11 mouse cellular contexts compared by ENCODE assay signal in genomic region chr10:22843440-22844361, GRCm38 (mm10). TPM values are rescaled to one million over a fixed set of nuclear protein-coding genes. Genes with fewer than 3 reads are reported as not detected.
DNase-seq lines count a peak whose midpoint lies in the region; ATAC-seq lines count a peak whose summit lies in the region.
"Had no signal": no experiment of that assay in that cellular context is flagged by ENCODE, and none has a peak within 500 bp of the region (broad histone marks: within the 10 kb centered on the region; RNA-seq: fewer than 3 reads in every experiment).

No protein-coding gene starts in this region.

- no peaks in the 10 kb centered on the region for H3K9me3 ChIP-seq in heart, embryonic 10.5 days
- H3K9me3 ChIP-seq in lung, embryonic 15.5 days: no peaks in the 10 kb centered on the region
- no peaks in the 10 kb centered on the region for H3K9me3 ChIP-seq in liver, embryonic 13.5 days (replicated peaks)
- no peaks in the 10 kb centered on the region for H3K9me3 ChIP-seq in stomach, embryonic 16.5 days (replicated peaks; ENCODE audit: control insufficient read depth, low read length)

- no peak for ATAC-seq in lung, embryonic 15.5 days (ENCODE audit: borderline replicate concordance, extremely low read depth, low FRiP score, low TSS enrichment)
- no peak for ATAC-seq in liver, embryonic 13.5 days (ENCODE audit: low read depth)
- no peak for ATAC-seq in stomach, embryonic 16.5 days (ENCODE audit: insufficient read depth, low FRiP score)

- WGBS in heart, embryonic 10.5 days: under 1% methylated on average over 26 of the region's 26 CpGs
- 7% methylated on average over 26 of the region's 26 CpGs for WGBS in lung, embryonic 15.5 days
- WGBS in liver, embryonic 13.5 days (ENCODE audit: insufficient replicate concordance): 4% methylated on average over 26 of the region's 26 CpGs
- WGBS in stomach, embryonic 16.5 days: 9% methylated on average over 26 of the region's 26 CpGs

- peak overlapping the region; percentile 58 for H3K4me3 ChIP-seq in heart, embryonic 10.5 days
- H3K4me3 ChIP-seq in lung, embryonic 15.5 days: no peak overlapping the region
- H3K4me3 ChIP-seq in liver, embryonic 13.5 days (replicated peaks): no peak overlapping the region
- H3K4me3 ChIP-seq in stomach, embryonic 16.5 days (replicated peaks; ENCODE audit: low read length): peak overlapping the region; percentile 19; the same call in 1 of the 2 replicates

- H3K27me3 ChIP-seq in heart, embryonic 10.5 days (ENCODE audit: insufficient read depth, poor library complexity, severe bottlenecking): peaks cover 32% of the 10 kb centered on the region
- H3K27me3 ChIP-seq in lung, embryonic 15.5 days: peaks cover 41% of the 10 kb centered on the region
- H3K27me3 ChIP-seq in liver, embryonic 13.5 days: peaks cover 45% of the 10 kb centered on the region
- H3K27me3 ChIP-seq in stomach, embryonic 16.5 days (ENCODE audit: control insufficient read depth, insufficient read depth, low read length): peaks cover 15% of the 10 kb centered on the region

- no peak overlapping the region for H3K9ac ChIP-seq in lung, embryonic 15.5 days
- no peak overlapping the region for H3K9ac ChIP-seq in liver, embryonic 13.5 days
- peak overlapping the region; percentile 14; the same call in 1 of the 2 replicates for H3K9ac ChIP-seq in stomach, embryonic 16.5 days (ENCODE audit: low read length)

- DNase-seq in heart, embryonic 10.5 days (ENCODE audit: low spot score): no peak
- DNase-seq in heart, adult 8-10 months (ENCODE audit: low spot score): no peak
- DNase-seq in lung, postnatal 14 days: no peak
- DNase-seq in liver, embryonic 13.5 days: no peak
- no peak for DNase-seq in urinary bladder, postnatal 25 days (ENCODE audit: low spot score)
- DNase-seq in yolk sac, embryonic 10.5 days (ENCODE audit: low spot score): no peak
- DNase-seq: right cerebral cortex, postnatal 14 days had no signal

- peak overlapping the region; percentile 63 for H3K27ac ChIP-seq in heart, embryonic 10.5 days
- H3K27ac ChIP-seq in lung, embryonic 15.5 days: no peak overlapping the region
- no peak overlapping the region for H3K27ac ChIP-seq in liver, embryonic 13.5 days
- H3K27ac ChIP-seq in stomach, embryonic 16.5 days (ENCODE audit: low read length): no peak overlapping the region

- peak overlapping the region; percentile 43 for H3K4me2 ChIP-seq in lung, embryonic 15.5 days
- H3K4me2 ChIP-seq in liver, embryonic 13.5 days: 0 out of 2 replicates have a peak overlapping the region, but pooled peaks have one; percentile 13
- peak overlapping the region; percentile 46 for H3K4me2 ChIP-seq in stomach, embryonic 16.5 days (ENCODE audit: low read depth, low read length)

- H3K4me1 ChIP-seq in heart, embryonic 10.5 days: peaks cover 13% of the 10 kb centered on the region
- peaks cover 9% of the 10 kb centered on the region; the same call in 1 of the 2 replicates for H3K4me1 ChIP-seq in lung, embryonic 15.5 days
- H3K4me1 ChIP-seq in liver, embryonic 13.5 days (replicated peaks): no peaks in the 10 kb centered on the region; the same call in 1 of the 2 replicates
- H3K4me1 ChIP-seq in stomach, embryonic 16.5 days (ENCODE audit: control insufficient read depth, insufficient read depth, low read length): peaks cover 12% of the 10 kb centered on the region

- no peaks in the 10 kb centered on the region for H3K36me3 ChIP-seq in heart, embryonic 10.5 days
- no peaks in the 10 kb centered on the region for H3K36me3 ChIP-seq in lung, embryonic 15.5 days
- no peaks in the 10 kb centered on the region for H3K36me3 ChIP-seq in liver, embryonic 13.5 days
- H3K36me3 ChIP-seq in stomach, embryonic 16.5 days (ENCODE audit: control insufficient read depth, insufficient read depth, low read length): no peaks in the 10 kb centered on the region

RNA-seq across cellular contexts. Expression of gene Tcf21, which starts 23.7 kb away (rescaled TPM):
- 64.0 and 75.4 TPM in 2 replicates for polyA plus RNA-seq in heart, embryonic 10.5 days (2016; fragmentation: Nextera tagmentation; extraction: Ambion mirVana)
- total RNA-seq in heart, adult 8-10 months (2022): 10 to 100 TPM in 1 of 4 experiments, 1 to 10 TPM in 3; 8.2 to 11.1 (median 9.0) TPM
- 279 and 296 TPM in 2 replicates for polyA plus RNA-seq in lung, embryonic 15.5 days (2015; fragmentation: Nextera tagmentation; extraction: Ambion mirVana)
- polyA plus RNA-seq in liver, embryonic 13.5 days (2015; fragmentation: Nextera tagmentation; extraction: Ambion mirVana): 6.2 and 7.2 TPM in 2 replicates
- 189 and 202 TPM in 2 replicates for polyA plus RNA-seq in stomach, embryonic 16.5 days (2015; fragmentation: Nextera tagmentation; extraction: Ambion mirVana)
- total RNA-seq: gastrocnemius, adult 18-20 months; layer of hippocampus, adult 18-20 months had no signal

Comparison
In these comparisons a context has a peak if more than half of its experiments do, and no peak if none do; other contexts are left out.
1. H3K4me3 ChIP-seq: peak in heart, embryonic 10.5 days (single experiment) and stomach, embryonic 16.5 days (single experiment); none in lung, embryonic 15.5 days (single experiment) and liver, embryonic 13.5 days (single experiment).
2. Peak in every context shown above with its lines, with median percentiles within 50 percentile points of each other: H3K4me2 ChIP-seq.